Mouse (Mus musculus): ENCODE measurements around the gene Trip10. TPM values are rescaled to one million over a fixed set of nuclear protein-coding genes. Genes with fewer than 3 reads are reported as not detected.

The Trip10 gene
- total and polyA plus RNA-seq, 2 experiments from 2014 or later, result 26.6 to 32.4 TPM

DNA sequence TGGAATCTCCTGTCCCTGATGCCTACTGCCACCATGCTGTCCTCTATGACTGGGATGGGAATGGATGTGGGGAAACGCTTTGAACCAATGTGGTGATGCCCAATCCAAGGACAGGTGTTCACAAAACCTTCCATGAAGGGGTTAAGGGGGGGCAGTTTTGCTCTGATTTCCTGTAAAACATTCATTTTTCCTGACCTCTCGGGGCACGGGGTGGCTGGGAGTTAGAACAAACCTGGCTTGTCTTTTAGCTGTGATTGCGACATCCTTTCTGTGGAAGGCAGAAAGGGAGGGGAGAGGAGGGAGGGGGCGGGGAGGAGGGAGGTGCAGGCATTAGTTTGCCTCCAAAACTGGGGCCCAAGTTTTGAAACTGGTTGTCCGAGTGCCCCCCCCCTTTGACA, 18.5 kb upstream of the Trip10 start:
- no peak for TF ChIP-seq CTCF (IDR thresholded peaks at IDR 0.05; ENCODE audit: low read depth)
- TF ChIP-seq EP300 (IDR thresholded peaks at IDR 0.05; ENCODE audit: low read depth), result no peak
- ATAC-seq (ENCODE audit: insufficient read depth, low read depth), result no peak
- Histone ChIP-seq H3K9ac (replicated peaks; ENCODE audit: low read depth, low read length) (no peak overlapping the region), H3K9me3 (replicated peaks; ENCODE audit: control insufficient read depth, low read length) (no peaks in the 10 kb centered on the region), H3K4me3 (ENCODE audit: low read depth, low read length) (no peak overlapping the region), H3K36me3 (replicated peaks; ENCODE audit: control insufficient read depth, insufficient read depth, low read length) (peaks cover 15% of the 10 kb centered on the region), H3K27ac (ENCODE audit: low read depth) (no peak overlapping the region), H3K4me2 (ENCODE audit: low read depth, low read length) (no peak overlapping the region), H3K27me3 (ENCODE audit: control insufficient read depth, insufficient read depth, low read length) (0 out of 2 replicates have a peak, but pooled peaks cover 5% of the 10 kb centered on the region), H3K4me1 (ENCODE audit: control insufficient read depth, insufficient read depth) (no peaks in the 10 kb centered on the region)
- no peak for DNase-seq (ENCODE audit: low spot score)
- 48% methylated on average over 5 of the region's 6 CpGs for WGBS

DNA sequence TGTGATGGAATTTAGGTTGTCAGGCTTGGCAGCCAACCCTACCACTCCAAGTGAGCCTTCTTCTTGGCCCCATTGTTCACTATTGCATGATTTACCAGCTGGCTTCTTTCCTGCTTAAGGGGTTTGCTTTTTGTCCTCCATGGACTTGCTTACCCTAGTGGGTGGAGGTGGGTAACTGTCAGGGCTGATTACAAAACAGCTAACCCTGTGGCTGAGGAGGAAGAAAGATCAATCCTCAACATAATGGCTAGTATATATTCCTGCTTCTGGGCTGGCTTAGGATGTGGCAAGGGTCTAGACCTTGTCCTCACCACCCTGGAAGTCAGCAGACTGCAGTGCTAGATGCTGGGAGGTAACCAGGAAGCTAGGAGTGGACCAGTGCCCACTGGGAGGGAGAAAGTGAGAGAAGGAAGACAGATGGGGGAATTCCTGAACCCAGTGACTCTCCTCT, 17.9 kb upstream of the Trip10 start:
- Histone ChIP-seq H3K9me3 (replicated peaks; ENCODE audit: control insufficient read depth, low read length) (no peaks in the 10 kb centered on the region), H3K27ac (ENCODE audit: low read depth) (no peak overlapping the region), H3K4me2 (ENCODE audit: low read depth, low read length) (no peak overlapping the region), H3K4me1 (ENCODE audit: control insufficient read depth, insufficient read depth) (no peaks in the 10 kb centered on the region), H3K36me3 (replicated peaks; ENCODE audit: control insufficient read depth, insufficient read depth, low read length) (peaks cover 21% of the 10 kb centered on the region), H3K9ac (replicated peaks; ENCODE audit: low read depth, low read length) (no peak overlapping the region), H3K4me3 (ENCODE audit: low read depth, low read length) (no peak overlapping the region), H3K27me3 (ENCODE audit: control insufficient read depth, insufficient read depth, low read length) (0 out of 2 replicates have a peak, but pooled peaks cover 1% of the 10 kb centered on the region)
- no peak for TF ChIP-seq CTCF (IDR thresholded peaks at IDR 0.05; ENCODE audit: low read depth)
- no peak for TF ChIP-seq EP300 (IDR thresholded peaks at IDR 0.05; ENCODE audit: low read depth)
- ATAC-seq (ENCODE audit: insufficient read depth, low read depth) (no peak), DNase-seq (ENCODE audit: low spot score) (no peak)

DNA sequence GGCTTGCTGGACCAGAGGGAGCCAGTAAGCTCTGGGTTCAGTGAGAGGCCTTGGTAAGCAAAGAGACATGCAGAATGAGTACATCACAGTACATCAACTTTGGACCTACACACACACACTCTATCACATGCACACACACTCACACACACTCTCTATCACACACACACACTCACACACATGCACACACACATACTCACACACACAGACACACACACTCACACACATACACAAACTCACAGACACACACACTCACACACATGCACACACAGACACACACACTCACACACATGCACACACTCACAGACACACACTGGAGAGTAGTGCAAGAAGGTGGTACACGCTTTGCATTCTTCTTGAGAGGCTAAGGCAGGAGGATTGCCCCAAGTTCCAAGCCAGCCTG, 17.1 kb upstream of the Trip10 start:
- no peak overlapping the region for H3K4me3 ChIP-seq (ENCODE audit: low read depth, low read length)
- DNase-seq (ENCODE audit: low spot score), result no peak
- no peak for ATAC-seq (ENCODE audit: insufficient read depth, low read depth)
- no peak overlapping the region for H3K27ac ChIP-seq (ENCODE audit: low read depth)
- no peaks in the 10 kb centered on the region for H3K4me1 ChIP-seq (ENCODE audit: control insufficient read depth, insufficient read depth)
- no peaks in the 10 kb centered on the region for H3K27me3 ChIP-seq (ENCODE audit: control insufficient read depth, insufficient read depth, low read length)
- no peak overlapping the region for H3K9ac ChIP-seq (replicated peaks; ENCODE audit: low read depth, low read length)
- 68% methylated on average over 1 of the region's 1 CpGs for WGBS
- no peak overlapping the region for H3K4me2 ChIP-seq (ENCODE audit: low read depth, low read length)
- no peak for TF ChIP-seq CTCF (IDR thresholded peaks at IDR 0.05; ENCODE audit: low read depth)
- TF ChIP-seq EP300 (IDR thresholded peaks at IDR 0.05; ENCODE audit: low read depth), result no peak
- H3K36me3 ChIP-seq (replicated peaks; ENCODE audit: control insufficient read depth, insufficient read depth, low read length), result peaks cover 30% of the 10 kb centered on the region
- H3K9me3 ChIP-seq (replicated peaks; ENCODE audit: control insufficient read depth, low read length), result no peaks in the 10 kb centered on the region

DNA sequence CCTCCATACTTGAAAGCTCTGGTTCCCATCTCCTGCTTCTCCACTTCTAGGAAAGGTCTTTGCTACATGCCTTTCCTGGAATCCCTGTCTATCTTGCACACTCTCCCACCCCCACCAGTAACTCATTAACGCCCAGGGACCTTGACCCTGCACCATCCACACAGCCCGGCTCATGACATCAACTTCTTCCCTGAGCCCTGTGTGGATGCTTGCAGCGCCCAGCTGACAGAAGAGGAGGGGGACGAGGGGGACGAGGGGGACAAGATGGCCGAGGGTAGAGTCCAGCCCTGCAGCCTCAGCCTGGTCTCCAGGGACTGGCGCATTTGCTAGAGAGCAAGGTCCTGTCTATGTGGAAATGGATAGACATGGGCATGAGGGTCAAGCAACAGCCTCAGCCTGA, 16.2 kb upstream of the Trip10 start:
- Histone ChIP-seq H3K27ac (ENCODE audit: low read depth) (no peak overlapping the region), H3K36me3 (replicated peaks; ENCODE audit: control insufficient read depth, insufficient read depth, low read length) (peaks cover 38% of the 10 kb centered on the region), H3K9me3 (replicated peaks; ENCODE audit: control insufficient read depth, low read length) (no peaks in the 10 kb centered on the region), H3K4me3 (ENCODE audit: low read depth, low read length) (no peak overlapping the region), H3K4me2 (ENCODE audit: low read depth, low read length) (no peak overlapping the region), H3K27me3 (ENCODE audit: control insufficient read depth, insufficient read depth, low read length) (no peaks in the 10 kb centered on the region), H3K4me1 (ENCODE audit: control insufficient read depth, insufficient read depth) (no peaks in the 10 kb centered on the region), H3K9ac (replicated peaks; ENCODE audit: low read depth, low read length) (no peak overlapping the region)
- ATAC-seq (ENCODE audit: insufficient read depth, low read depth) (no peak), DNase-seq (ENCODE audit: low spot score) (no peak)
- TF ChIP-seq EP300 (IDR thresholded peaks at IDR 0.05; ENCODE audit: low read depth) (no peak), CTCF (IDR thresholded peaks at IDR 0.05; ENCODE audit: low read depth) (no peak)
- 45% methylated on average over 7 of the region's 7 CpGs for WGBS

DNA sequence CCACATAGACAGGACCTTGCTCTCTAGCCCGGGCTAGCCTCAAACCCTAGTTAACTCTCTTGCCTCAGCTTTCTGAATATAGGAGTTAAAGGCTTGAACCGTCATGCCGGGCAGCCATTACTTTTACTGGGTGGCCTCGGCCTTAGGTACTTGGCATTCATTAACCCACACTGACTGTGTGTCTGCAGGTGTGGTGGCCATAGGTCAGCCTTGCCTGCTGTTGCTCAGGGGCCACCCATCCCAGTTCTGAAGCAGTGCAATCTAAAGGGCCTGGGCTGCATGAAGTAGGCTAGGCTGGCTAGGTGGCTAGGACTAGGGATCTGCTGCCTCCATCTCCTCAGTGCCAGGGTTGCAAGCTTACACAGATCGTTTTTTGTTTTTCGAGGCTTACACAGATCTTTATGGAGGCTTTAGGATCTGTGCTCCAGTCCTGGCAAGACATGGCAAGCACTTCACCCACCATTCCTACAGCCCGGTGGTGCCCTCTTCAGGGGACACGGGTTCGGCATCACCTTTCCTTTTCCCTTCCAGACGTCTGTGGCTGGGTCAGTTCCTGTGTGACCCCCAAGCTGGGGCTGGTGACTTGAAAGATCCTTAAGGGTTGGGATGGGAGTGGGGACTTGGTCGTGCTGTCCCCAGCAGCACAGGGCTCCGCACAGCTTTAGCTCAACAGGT, 14.9 kb upstream of the Trip10 start:
- H3K9me3 ChIP-seq (replicated peaks; ENCODE audit: control insufficient read depth, low read length), result no peaks in the 10 kb centered on the region
- H3K27me3 ChIP-seq (ENCODE audit: control insufficient read depth, insufficient read depth, low read length), result no peaks in the 10 kb centered on the region
- H3K9ac ChIP-seq (replicated peaks; ENCODE audit: low read depth, low read length), result no peak overlapping the region
- no peaks in the 10 kb centered on the region for H3K4me1 ChIP-seq (ENCODE audit: control insufficient read depth, insufficient read depth)
- H3K4me3 ChIP-seq (ENCODE audit: low read depth, low read length), result no peak overlapping the region
- H3K27ac ChIP-seq (ENCODE audit: low read depth), result no peak overlapping the region
- no peak overlapping the region for H3K4me2 ChIP-seq (ENCODE audit: low read depth, low read length)
- DNase-seq (ENCODE audit: low spot score) (no peak), ATAC-seq (ENCODE audit: insufficient read depth, low read depth) (no peak)
- no peak for TF ChIP-seq CTCF (IDR thresholded peaks at IDR 0.05; ENCODE audit: low read depth)
- TF ChIP-seq EP300 (IDR thresholded peaks at IDR 0.05; ENCODE audit: low read depth), result no peak
- H3K36me3 ChIP-seq (replicated peaks; ENCODE audit: control insufficient read depth, insufficient read depth, low read length), result peaks cover 41% of the 10 kb centered on the region
- 77% methylated on average over 12 of the region's 12 CpGs for WGBS

DNA sequence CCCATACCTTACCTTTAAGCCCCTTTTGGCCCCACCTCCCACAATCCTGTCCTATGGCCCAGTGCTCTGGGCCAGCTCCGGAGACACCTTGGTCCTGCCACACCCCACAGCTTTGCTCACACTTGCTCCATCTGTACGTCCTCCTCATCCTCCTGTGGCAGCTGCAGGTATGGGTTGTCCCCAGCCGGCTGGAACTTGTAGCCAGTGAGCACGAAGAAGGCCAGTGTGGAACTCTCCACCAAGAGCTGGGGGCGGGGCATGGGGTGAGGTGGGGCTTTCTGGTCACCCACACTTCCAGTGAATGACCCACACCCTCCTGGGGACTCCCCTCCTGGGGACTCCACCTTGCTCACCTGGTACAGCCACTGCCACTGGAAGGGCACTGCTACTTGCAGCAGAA, 13.5 kb upstream of the Trip10 start:
- no peak for DNase-seq (ENCODE audit: low spot score)
- 93% methylated on average over 5 of the region's 5 CpGs for WGBS
- H3K9ac ChIP-seq (replicated peaks; ENCODE audit: low read depth, low read length), result no peak overlapping the region
- peaks cover 41% of the 10 kb centered on the region for H3K36me3 ChIP-seq (replicated peaks; ENCODE audit: control insufficient read depth, insufficient read depth, low read length)
- no peak for TF ChIP-seq EP300 (IDR thresholded peaks at IDR 0.05; ENCODE audit: low read depth)
- TF ChIP-seq CTCF (IDR thresholded peaks at IDR 0.05; ENCODE audit: low read depth), result no peak
- no peaks in the 10 kb centered on the region for H3K4me1 ChIP-seq (ENCODE audit: control insufficient read depth, insufficient read depth)
- H3K9me3 ChIP-seq (replicated peaks; ENCODE audit: control insufficient read depth, low read length), result no peaks in the 10 kb centered on the region
- ATAC-seq (ENCODE audit: insufficient read depth, low read depth), result no peak
- no peak overlapping the region for H3K27ac ChIP-seq (ENCODE audit: low read depth)
- no peak overlapping the region for H3K4me2 ChIP-seq (ENCODE audit: low read depth, low read length)
- H3K4me3 ChIP-seq (ENCODE audit: low read depth, low read length), result no peak overlapping the region
- no peaks in the 10 kb centered on the region for H3K27me3 ChIP-seq (ENCODE audit: control insufficient read depth, insufficient read depth, low read length)

All from heart, postnatal 0 days (tissue).